Mouse (Mus musculus) midbrain, embryonic 10.5 days (tissue): ENCODE measurements around the gene Nav3. TPM values are rescaled to one million over a fixed set of nuclear protein-coding genes. Genes with fewer than 3 reads are reported as not detected.

Experiments
- DNase-seq: peaks from one replicate; pipeline ENCODE4 v3.0.0-alpha.2; 2017; ENCODE audit warnings: low spot score
- H3K27ac ChIP-seq: fragments of 300-500 bp; sonication (generic); replicated peaks from 2 replicates; pipeline ENCODE4 v1.5.1; 2016; ENCODE audit warnings: mild to moderate bottlenecking
- H3K27me3 ChIP-seq: fragments of 300-500 bp; sonication (generic); 2 replicates; pipeline ENCODE4 v1.6.1; 2016; ENCODE audit warnings: low read depth, mild to moderate bottlenecking; ENCODE audit not compliant: poor library complexity, severe bottlenecking
- H3K36me3 ChIP-seq: fragments of 300-500 bp; sonication (generic); 2 replicates; pipeline ENCODE4 v1.6.1; 2016; ENCODE audit warnings: mild to moderate bottlenecking, moderate library complexity
- H3K4me1 ChIP-seq: fragments of 300-500 bp; sonication (generic); 2 replicates; pipeline ENCODE4 v1.6.1; 2016
- H3K4me3 ChIP-seq: fragments of 300-500 bp; sonication (generic); 2 replicates; pipeline ENCODE4 v1.5.1; 2016; ENCODE audit warnings: mild to moderate bottlenecking, moderate library complexity
- H3K9me3 ChIP-seq: fragments of 300-500 bp; sonication (generic); replicated peaks from 2 replicates; pipeline ENCODE4 v1.6.1; 2016; ENCODE audit warnings: mild to moderate bottlenecking
- WGBS: fragments of 180-500 bp; shearing (Covaris S2); methylation state at CpG from one replicate; pipeline ENCODE4 v1.1.7; 2016; 5-methylcytosine and 5-hydroxymethylcytosine counted together
- polyA plus RNA-seq: library from polyadenylated mRNA; unstranded; fragments of >200 nt; fragmentation: Nextera tagmentation; extraction: Ambion mirVana; gene quantifications from 2 replicates; pipeline ENCODE4 v1.2.1, GENCODE M21; 2016

Gene Nav3
- polyA plus RNA-seq, 1 experiment from 2014 or later: 3.4 TPM

DNA sequence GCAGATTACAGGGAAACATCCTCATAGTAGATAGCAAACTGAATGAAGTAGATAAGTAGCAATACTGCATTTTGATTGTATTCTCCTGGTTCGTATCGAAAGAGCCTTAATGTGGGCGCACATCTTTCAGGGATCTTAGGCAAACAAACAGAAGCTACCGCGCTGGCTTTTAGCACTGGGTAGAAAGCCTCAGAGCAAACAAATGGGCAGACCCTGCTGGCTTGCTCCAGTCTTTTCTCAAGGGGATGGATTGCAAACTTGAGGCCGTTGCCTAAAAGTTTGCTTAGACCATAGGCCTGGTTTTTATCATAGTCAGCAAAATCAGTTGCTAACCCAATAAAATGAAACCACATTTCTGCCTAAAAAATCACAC is 549.6 kb downstream of the Nav3 start:
- H3K27me3 ChIP-seq: no peaks in the 10 kb centered on the region
- peaks cover 6% of the 10 kb centered on the region for H3K4me1 ChIP-seq
- no peaks in the 10 kb centered on the region for H3K36me3 ChIP-seq
- H3K4me3 ChIP-seq: no peak overlapping the region
- no peaks in the 10 kb centered on the region for H3K9me3 ChIP-seq
- 74% methylated on average over 6 of the region's 6 CpGs for WGBS
- DNase-seq: no peak
- H3K27ac ChIP-seq: no peak overlapping the region

DNA sequence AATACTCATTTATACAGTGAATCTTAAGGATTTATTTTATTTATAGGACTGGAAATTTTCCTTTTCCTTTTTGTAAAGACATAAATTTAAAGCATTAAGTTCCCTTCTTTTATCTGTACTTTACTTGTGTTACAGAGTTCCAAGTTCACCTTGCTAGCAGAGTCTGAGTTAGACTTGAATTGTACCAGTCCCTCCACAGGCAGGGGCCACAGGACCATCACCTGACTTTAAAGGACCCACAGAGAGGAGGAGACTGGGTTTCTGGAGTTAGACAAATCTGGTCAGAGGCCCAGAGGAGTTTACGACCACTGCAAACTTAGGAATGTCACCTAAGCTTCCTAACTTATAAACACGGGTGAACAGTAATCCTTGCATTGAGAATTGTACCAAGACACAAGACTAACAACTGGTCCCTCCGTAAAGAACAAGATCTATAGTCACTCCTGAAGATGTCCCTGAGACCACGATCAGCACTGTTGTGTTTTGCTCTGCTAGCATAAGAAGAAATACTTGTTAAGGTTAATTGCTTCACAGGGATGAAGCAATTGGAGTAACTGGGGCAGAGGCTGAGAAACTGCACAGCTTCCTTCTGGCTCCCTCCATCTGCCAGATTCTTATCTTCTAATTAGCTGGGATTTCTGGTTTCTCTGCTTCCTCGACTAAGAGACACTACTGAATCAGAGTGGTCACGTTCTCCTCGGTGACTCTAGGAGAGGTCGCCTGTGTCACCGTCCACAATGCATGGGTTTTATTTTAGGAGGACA is 550.2 kb downstream of the Nav3 start:
- no peak for DNase-seq
- 70% methylated on average over 9 of the region's 9 CpGs for WGBS

DNA sequence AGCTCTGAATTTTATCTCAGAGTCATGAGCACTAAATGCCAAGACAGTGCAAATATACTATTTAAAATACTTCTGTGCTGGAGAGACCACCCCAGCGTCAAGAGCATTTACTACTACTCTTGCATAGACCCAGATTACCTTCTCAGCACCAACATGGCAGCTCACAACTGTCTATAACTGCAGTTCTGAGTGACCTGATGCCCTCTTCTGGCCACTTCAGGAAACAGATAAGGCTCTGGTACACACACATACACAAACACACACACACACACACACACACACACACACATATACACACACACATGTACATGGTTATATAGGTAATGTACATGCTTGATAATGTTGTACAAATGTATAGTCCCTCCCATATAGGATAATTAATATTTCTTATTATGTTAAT is 551.2 kb downstream of the Nav3 start:
- H3K4me1 ChIP-seq: peaks cover 6% of the 10 kb centered on the region
- no peaks in the 10 kb centered on the region for H3K36me3 ChIP-seq
- H3K4me3 ChIP-seq: no peak overlapping the region
- no peaks in the 10 kb centered on the region for H3K27me3 ChIP-seq
- no peaks in the 10 kb centered on the region for H3K9me3 ChIP-seq
- H3K27ac ChIP-seq: no peak overlapping the region
- no peak for DNase-seq
- 79% methylated on average over 1 of the region's 1 CpGs for WGBS

More for the DNA sequence above, 550.2 kb downstream of the Nav3 start:
- H3K9me3 ChIP-seq: no peaks in the 10 kb centered on the region
- no peaks in the 10 kb centered on the region for H3K36me3 ChIP-seq
- H3K27ac ChIP-seq: no peak overlapping the region; the same call in 1 of the 2 replicates
- H3K27me3 ChIP-seq: no peaks in the 10 kb centered on the region
- H3K4me1 ChIP-seq: peaks cover 6% of the 10 kb centered on the region
- H3K4me3 ChIP-seq: no peak overlapping the region

DNA sequence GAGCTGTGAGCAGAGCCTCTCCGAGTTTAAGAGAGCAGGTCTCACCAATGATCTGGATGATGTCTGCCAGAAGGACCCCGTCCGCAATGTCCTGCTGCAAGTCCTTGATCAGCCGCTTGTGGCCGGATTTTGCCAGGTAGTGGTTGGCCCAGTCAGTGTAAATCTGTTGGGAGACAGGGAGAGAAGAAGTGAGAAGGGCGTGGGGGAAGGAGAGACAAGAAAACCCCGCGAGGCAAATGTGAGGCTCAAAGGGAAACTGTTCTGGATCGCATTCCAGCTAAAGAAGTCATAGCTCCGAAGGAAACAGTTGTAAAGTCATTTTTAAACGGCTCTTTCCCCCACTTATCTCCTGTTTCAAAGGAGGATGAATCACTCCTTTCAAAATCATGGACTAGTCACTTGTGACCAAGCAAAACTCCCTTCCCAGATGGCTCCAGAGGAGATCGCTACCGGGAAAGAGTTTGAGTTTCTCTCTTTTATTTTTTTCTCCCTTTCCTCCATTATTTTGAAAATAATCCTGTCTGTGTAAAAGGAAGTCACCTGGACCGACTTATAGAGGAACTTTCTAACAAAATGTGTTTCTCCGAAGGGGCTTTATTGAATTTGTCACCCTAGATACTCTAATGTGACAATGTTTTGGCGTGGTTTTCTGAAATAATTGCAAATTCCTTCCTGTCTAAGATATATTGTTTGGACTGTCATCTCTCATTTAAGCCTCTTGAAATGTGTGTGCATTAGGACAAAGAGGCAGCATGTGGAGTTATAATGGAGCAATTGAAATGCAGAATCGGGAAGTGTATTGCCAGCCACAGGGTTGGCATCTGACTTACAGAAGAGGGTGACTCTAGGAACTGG is 552.1 kb downstream of the Nav3 start:
- Histone ChIP-seq H3K4me1 (peaks cover 6% of the 10 kb centered on the region), H3K4me3 (no peak overlapping the region), H3K9me3 (no peaks in the 10 kb centered on the region), H3K27ac (no peak overlapping the region), H3K36me3 (no peaks in the 10 kb centered on the region), H3K27me3 (no peaks in the 10 kb centered on the region)
- no peak for DNase-seq
- WGBS: 86% methylated on average over 17 of the region's 17 CpGs

DNA sequence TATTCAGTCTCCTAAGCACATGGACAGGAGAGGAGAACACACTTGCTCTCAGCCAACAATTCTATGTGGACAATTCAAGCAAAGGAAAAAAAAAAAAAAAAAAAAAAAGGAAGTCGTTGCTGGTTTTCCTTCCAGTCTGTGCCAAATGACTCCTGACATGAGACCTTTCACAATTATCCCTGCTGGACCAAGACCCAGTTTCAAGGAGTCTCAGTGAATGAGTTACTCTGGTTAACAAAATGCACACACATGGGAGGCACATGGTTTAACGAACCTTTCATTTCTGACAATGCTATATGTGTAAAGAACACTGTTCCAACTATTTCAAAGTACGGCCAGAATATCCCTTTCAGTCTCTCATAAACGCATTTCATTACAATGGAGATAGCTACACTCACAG is 552.8 kb downstream of the Nav3 start:
- no peak overlapping the region for H3K4me3 ChIP-seq
- no peak for DNase-seq
- WGBS: 91% methylated on average over 4 of the region's 4 CpGs
- no peaks in the 10 kb centered on the region for H3K9me3 ChIP-seq
- no peaks in the 10 kb centered on the region for H3K36me3 ChIP-seq
- no peak overlapping the region for H3K27ac ChIP-seq
- peaks cover 6% of the 10 kb centered on the region for H3K4me1 ChIP-seq
- no peaks in the 10 kb centered on the region for H3K27me3 ChIP-seq

DNA sequence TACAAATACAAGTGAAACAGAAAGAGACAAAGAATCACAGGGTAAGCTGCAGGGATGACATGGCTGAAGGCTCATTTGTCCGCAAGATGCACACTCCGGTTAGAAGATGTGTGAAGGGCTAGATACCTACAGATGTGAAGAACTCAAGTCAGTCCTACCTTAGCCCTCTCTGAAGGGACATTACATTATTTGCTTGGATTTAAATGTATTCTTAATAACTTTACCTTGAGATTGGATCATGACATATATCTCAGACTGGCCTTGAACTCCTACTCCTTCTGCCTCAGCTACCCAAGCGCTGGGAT is 566.9 kb downstream of the Nav3 start:
- no peaks in the 10 kb centered on the region for H3K9me3 ChIP-seq
- H3K4me3 ChIP-seq: no peak overlapping the region
- H3K4me1 ChIP-seq: peaks cover 7% of the 10 kb centered on the region; the same call in 1 of the 2 replicates
- 75% methylated on average over 3 of the region's 3 CpGs for WGBS
- no peak overlapping the region for H3K27ac ChIP-seq
- DNase-seq: no peak
- H3K36me3 ChIP-seq: no peaks in the 10 kb centered on the region
- H3K27me3 ChIP-seq: no peaks in the 10 kb centered on the region

DNA sequence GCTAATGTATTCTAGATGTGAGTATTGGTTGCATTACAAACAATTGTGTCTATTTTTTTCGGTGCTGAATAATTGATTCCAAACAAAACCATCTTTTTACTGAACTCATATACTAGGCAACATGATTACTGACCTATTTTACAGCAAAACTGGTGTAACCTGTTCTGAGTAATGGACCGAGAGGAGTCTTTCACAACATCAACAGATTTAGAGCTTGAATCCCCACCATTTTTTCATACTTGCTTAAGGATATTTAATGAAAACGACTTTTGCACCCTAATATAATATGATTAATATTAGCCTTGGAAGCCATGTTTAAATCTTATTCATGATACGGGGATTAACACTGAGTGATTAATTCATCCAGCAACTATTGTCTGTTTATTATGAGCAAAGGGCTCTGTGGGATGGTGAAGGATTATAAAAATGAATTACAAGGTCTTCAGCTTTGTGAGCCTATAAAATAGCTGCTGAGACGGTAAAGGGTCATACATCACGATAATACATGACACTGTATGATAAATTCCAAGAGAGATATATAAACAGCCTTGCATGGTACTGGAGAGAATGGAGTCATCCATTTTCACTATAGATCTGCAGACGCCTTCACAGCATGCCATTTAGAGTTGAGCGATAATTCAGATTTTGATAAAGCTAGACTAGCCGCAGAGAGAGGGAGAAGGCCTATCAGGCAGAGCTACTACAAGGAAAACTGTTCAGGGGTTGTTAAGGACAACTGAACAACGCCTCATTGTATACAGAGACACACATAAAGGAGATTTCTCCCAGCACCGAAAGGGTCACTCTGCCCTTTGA is 567.4 kb downstream of the Nav3 start:
- Histone ChIP-seq H3K27ac (no peak overlapping the region), H3K27me3 (no peaks in the 10 kb centered on the region), H3K9me3 (no peaks in the 10 kb centered on the region), H3K36me3 (no peaks in the 10 kb centered on the region), H3K4me3 (no peak overlapping the region), H3K4me1 (peaks cover 12% of the 10 kb centered on the region; the same call in 1 of the 2 replicates)
- DNase-seq: no peak
- WGBS: 83% methylated on average over 11 of the region's 11 CpGs

DNA sequence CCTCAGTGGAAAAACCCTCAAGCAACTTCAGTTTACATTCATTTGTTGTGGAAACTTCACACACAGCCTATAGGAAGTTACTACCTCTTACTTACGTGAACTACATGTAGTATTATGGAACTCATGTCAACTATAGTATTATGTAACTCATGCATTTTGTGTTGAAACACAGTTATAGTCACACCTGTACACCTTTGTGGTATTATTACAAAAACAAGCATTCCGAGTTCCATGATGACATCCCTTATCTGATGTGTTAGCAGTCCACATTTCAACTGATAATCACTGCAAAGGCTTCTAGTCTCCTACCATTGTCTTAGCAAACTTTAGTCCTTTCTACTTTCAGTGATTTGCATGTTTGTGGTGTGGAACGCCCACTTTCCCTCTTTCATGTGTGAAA is 568.8 kb downstream of the Nav3 start:
- peaks cover 15% of the 10 kb centered on the region; the same call in 1 of the 2 replicates for H3K4me1 ChIP-seq
- WGBS: 91% methylated on average over 3 of the region's 3 CpGs

DNA sequence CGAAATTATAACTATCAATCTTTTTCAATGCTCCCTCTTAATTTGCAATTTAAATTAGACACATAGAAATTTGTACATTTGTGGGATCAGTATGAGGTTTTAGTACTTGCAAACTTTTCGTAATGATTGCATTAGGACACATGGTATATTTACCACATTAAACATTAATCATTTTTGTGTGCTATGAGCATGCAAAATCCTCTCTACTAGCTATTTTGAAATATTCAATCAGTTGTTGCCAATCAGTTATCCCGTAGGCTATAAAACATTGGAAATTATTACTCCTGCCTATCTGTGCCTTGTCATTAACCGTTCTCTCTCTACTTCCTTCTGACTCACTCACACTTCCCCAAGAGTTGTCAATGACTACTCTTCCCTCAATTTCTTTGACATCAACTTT is 579.9 kb downstream of the Nav3 start:
- H3K4me3 ChIP-seq: no peak overlapping the region
- H3K4me1 ChIP-seq: no peaks in the 10 kb centered on the region
- no peak for DNase-seq
- no peaks in the 10 kb centered on the region for H3K36me3 ChIP-seq
- H3K9me3 ChIP-seq: no peaks in the 10 kb centered on the region
- 86% methylated on average over 4 of the region's 4 CpGs for whole genome bisulfite sequencing
- no peak overlapping the region for H3K27ac ChIP-seq
- no peaks in the 10 kb centered on the region for H3K27me3 ChIP-seq

More for the DNA sequence above, 568.8 kb downstream of the Nav3 start:
- Histone ChIP-seq H3K9me3 (no peaks in the 10 kb centered on the region), H3K4me3 (no peak overlapping the region), H3K27ac (no peak overlapping the region), H3K36me3 (no peaks in the 10 kb centered on the region), H3K27me3 (no peaks in the 10 kb centered on the region)
- DNase-seq: no peak

DNA sequence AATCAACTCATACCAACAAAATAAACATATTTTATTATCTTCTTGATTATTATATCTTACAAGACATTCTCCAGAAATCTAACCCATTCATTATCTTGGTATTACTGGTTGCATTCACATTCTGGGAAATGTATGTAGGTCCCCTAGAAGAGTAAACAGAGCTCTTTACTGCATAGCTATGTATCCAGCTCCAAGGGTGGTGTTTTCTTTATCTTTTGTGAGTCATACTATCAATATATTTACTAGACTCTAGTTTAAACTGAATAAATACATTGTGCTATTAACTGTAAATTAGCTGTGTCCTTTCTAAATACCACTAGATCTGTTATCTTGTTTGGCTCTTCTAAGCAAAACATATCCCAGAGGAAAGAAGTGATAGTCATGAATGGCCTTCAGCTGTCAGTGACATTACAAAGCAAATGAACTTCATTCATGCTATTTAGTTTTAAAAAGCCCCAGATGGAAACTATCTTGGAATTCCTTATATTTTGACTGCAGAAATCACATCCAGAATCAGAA is 580.6 kb downstream of the Nav3 start:
- DNase-seq: no peak
- no peaks in the 10 kb centered on the region for H3K27me3 ChIP-seq
- H3K9me3 ChIP-seq: no peaks in the 10 kb centered on the region
- no peak overlapping the region for H3K27ac ChIP-seq
- H3K4me3 ChIP-seq: no peak overlapping the region
- H3K4me1 ChIP-seq: no peaks in the 10 kb centered on the region
- H3K36me3 ChIP-seq: no peaks in the 10 kb centered on the region

DNA sequence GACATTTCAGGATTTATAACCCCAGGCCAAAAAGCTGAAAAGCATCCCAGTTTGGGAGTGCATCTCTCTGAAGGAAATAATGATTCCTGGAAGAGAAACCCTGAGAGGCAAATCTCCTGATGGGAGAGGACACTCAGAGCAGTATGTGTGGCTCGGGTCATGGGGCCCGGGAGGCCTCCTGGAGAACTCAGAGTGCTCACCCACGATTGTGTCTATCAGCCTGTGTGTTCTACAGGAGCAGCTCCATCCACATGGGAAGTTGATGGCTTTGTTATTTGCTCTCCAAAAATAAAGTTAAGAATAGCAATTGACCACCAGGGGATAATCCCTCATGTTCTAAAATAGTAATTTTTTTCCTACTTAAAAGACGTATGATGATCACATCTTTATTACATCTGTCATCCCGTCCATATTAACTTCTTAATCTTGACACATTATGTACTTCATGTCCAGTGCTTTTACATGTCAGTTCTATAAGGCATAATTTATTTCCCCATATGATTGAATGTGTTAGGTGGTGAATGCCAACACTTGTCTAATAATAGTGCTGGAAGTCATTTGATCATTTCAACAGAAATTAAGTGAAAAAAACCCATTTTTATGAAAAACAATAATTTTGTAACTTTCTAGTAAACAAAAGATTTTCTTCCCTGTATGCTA is 581.2 kb downstream of the Nav3 start:
- WGBS: 69% methylated on average over 5 of the region's 5 CpGs
- no peaks in the 10 kb centered on the region for H3K36me3 ChIP-seq

DNA sequence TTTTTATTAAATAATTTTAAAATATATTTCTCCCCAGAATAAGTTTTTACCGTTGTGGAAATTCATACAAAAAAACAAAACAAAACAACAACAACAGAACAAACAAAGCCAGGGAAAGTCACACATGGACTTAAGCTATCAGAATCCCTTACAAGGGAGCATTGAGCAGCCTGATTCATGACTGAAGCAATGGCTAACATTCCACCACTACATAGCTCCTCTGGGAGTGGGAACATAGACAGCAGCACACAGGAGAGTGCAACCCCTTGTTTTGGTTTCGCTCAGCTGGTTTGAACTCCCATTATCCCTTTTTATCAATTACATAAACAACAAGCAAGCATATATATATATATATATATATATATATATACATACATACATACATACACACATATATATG is 589.9 kb downstream of the Nav3 start:
- Histone ChIP-seq H3K27me3 (no peaks in the 10 kb centered on the region), H3K36me3 (no peaks in the 10 kb centered on the region), H3K4me3 (no peak overlapping the region), H3K9me3 (no peaks in the 10 kb centered on the region), H3K27ac (no peak overlapping the region), H3K4me1 (no peaks in the 10 kb centered on the region)
- 82% methylated on average over 2 of the region's 2 CpGs for WGBS
- DNase-seq: no peak

More for the DNA sequence above, 581.2 kb downstream of the Nav3 start:
- no peak for DNase-seq
- no peak overlapping the region for H3K4me3 ChIP-seq
- H3K4me1 ChIP-seq: no peaks in the 10 kb centered on the region
- H3K9me3 ChIP-seq: no peaks in the 10 kb centered on the region
- H3K27me3 ChIP-seq: no peaks in the 10 kb centered on the region
- no peak overlapping the region for H3K27ac ChIP-seq
